Mouse (Mus musculus) neural tube, embryonic 12.5 days (tissue): ENCODE measurements around the gene Ndufa13. TPM values are rescaled to one million over a fixed set of nuclear protein-coding genes. Genes with fewer than 3 reads are reported as not detected.

ENCODE experiments used
- ATAC-seq: fragments of 200-750 bp; cut with Nextera tagmentation; 2 replicates; pipeline ENCODE4 v1.8.0; 2017; ENCODE audit warnings: low read depth, mild to moderate bottlenecking, moderate TSS enrichment, moderate library complexity; ENCODE audit not compliant: low FRiP score
- H3K27ac ChIP-seq: fragments of 300-500 bp; sonication (generic); 2 replicates; pipeline ENCODE4 v1.5.1; 2016
- H3K27me3 ChIP-seq: fragments of 300-500 bp; sonication (generic); replicated peaks from 2 replicates; pipeline ENCODE4 v1.6.1; 2016; ENCODE audit warnings: mild to moderate bottlenecking
- H3K36me3 ChIP-seq: fragments of 300-500 bp; sonication (generic); 2 replicates; pipeline ENCODE4 v1.6.1; 2016; ENCODE audit warnings: mild to moderate bottlenecking
- H3K4me1 ChIP-seq: fragments of 300-500 bp; sonication (generic); 2 replicates; pipeline ENCODE4 v1.6.1; 2016
- H3K4me2 ChIP-seq: fragments of 300-500 bp; sonication (generic); replicated peaks from 2 replicates; pipeline ENCODE4 v1.6.1; 2016; ENCODE audit warnings: mild to moderate bottlenecking
- H3K4me3 ChIP-seq: fragments of 300-500 bp; sonication (generic); 2 replicates; pipeline ENCODE4 v1.5.1; 2016
- H3K9ac ChIP-seq: fragments of 300-500 bp; sonication (generic); 2 replicates; pipeline ENCODE4 v1.6.1; 2016; ENCODE audit warnings: mild to moderate bottlenecking
- H3K9me3 ChIP-seq: fragments of 300-500 bp; sonication (generic); 2 replicates; pipeline ENCODE4 v1.6.1; 2016; ENCODE audit warnings: mild to moderate bottlenecking
- WGBS: fragments of 180-500 bp; shearing (Covaris S2); methylation state at CpG from one replicate; pipeline ENCODE4 v1.1.7; 2016; 5-methylcytosine and 5-hydroxymethylcytosine counted together
- polyA plus RNA-seq: library from polyadenylated mRNA; unstranded; fragments of >200 nt; fragmentation: Nextera tagmentation; extraction: Ambion mirVana; gene quantifications from 2 replicates; pipeline ENCODE4 v1.2.1, GENCODE M21; 2016

The Ndufa13 gene
- polyA plus RNA-seq, 1 experiment from 2014 or later: 162 TPM

DNA sequence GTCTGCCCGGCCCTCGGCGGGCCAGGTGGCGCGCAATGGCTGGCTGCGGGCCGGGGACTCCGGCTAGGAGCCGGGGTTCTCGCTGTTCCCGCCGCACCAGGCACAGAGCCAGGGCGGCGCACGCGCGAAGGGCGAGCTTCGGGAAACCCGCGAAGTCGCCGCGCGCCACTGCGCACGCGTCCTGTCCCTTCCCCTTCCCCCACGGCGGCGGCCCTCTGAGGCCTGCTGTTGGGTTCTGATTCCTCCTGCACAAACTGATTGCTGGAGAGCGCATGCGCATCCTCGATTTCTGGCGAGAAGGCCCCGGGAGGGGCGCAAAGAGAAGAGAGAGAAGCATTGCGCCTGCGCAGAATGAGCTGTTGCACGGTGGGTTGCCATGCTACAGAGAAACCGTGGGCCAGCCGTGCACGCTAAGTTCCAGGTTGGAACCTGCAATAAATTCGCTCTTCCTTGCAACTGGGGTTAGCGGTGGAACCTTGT is 745 bp upstream of the Ndufa13 start:
- under 1% methylated on average over 45 of the region's 45 CpGs for WGBS

DNA sequence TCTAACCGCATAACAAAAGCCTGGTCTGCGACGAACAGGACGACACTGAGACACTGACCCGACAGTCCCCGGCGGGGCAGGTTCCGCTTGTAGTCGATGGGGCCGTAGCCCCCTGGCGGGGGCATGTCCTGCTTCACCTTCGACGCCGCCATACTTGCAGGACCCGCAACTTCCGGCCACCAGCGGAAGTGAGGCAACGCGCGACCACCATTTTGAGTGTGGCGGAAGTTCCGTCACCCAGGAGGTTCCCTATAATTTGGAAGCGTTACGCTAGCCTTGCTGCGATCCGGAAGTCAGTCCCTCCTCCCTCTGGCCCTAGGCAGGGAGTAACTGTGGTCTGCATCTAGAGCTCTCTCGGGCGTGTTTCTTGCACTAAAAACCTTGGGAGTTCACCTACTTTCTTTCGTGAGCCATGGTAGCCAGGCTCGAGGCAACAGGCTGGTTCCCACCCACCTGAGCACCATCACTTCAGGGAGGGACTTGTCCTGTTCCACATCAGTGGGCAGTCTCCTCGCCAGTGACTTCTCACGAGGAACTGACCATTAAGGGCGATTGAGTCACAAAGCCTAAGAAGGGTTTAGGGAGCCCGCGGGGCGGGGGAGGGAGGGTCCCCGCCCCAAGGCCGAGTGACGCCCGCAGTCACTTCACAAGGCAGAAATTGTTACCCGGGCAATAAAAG is 735 bp downstream of the Ndufa13 start:
- Histone ChIP-seq H3K27me3 (no peaks in the 10 kb centered on the region), H3K9ac (peak overlapping the region; percentile 71), H3K9me3 (no peaks in the 10 kb centered on the region), H3K4me1 (peaks cover 41% of the 10 kb centered on the region), H3K36me3 (peaks cover 15% of the 10 kb centered on the region), H3K4me2 (peak overlapping the region; percentile 87), H3K27ac (peak overlapping the region; percentile 67), H3K4me3 (peak overlapping the region; percentile 62)
- ATAC-seq: peak; percentile 54
- 1% methylated on average over 41 of the region's 41 CpGs for WGBS

More for the DNA sequence above, 745 bp upstream of the Ndufa13 start:
- H3K9me3 ChIP-seq: no peaks in the 10 kb centered on the region
- no peaks in the 10 kb centered on the region for H3K27me3 ChIP-seq
- H3K36me3 ChIP-seq: peaks cover 16% of the 10 kb centered on the region
- H3K4me1 ChIP-seq: peaks cover 27% of the 10 kb centered on the region
- H3K27ac ChIP-seq: peak overlapping the region; percentile 59; the same call in 1 of the 2 replicates
- ATAC-seq: peak; percentile 91
- H3K9ac ChIP-seq: peak overlapping the region; percentile 71
- H3K4me3 ChIP-seq: peak overlapping the region; percentile 62
- H3K4me2 ChIP-seq: peak overlapping the region; percentile 87

DNA sequence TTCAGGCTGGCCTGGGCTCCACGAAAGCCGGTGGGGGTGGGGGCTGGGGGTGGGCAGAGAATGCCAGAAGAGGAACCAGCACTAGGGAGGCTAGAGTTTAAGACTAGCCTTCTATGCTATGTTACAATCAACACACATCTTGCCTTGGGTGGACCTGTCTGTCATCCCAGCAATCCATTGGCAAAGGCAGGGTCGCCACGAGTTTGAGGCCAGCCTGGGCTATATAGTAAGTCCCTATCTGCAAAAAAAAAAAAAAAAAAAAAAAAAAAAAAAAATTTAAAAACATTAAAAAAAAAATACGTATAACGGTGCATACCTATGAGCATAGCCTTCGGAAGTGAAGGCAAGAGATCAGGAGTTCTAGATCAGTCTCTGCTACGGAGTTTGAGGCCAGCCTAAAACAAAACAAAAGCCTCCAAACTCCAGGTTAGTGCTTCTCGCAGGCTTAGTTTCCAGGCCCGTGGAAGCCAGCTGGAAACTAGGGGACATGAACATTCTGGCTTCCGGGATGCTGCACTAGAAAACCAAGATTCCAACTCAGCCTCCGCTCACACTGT is 1.4 kb downstream of the Ndufa13 start:
- peak overlapping the region; percentile 62 for H3K4me3 ChIP-seq
- no peaks in the 10 kb centered on the region for H3K9me3 ChIP-seq
- H3K27ac ChIP-seq: peak overlapping the region; percentile 67; the same call in 1 of the 2 replicates
- H3K4me2 ChIP-seq: peak overlapping the region; percentile 87
- H3K27me3 ChIP-seq: no peaks in the 10 kb centered on the region
- WGBS: 21% methylated on average over 12 of the region's 12 CpGs
- H3K4me1 ChIP-seq: peaks cover 47% of the 10 kb centered on the region
- peaks cover 18% of the 10 kb centered on the region for H3K36me3 ChIP-seq
- ATAC-seq: no peak
- peak overlapping the region; percentile 68 for H3K9ac ChIP-seq

DNA sequence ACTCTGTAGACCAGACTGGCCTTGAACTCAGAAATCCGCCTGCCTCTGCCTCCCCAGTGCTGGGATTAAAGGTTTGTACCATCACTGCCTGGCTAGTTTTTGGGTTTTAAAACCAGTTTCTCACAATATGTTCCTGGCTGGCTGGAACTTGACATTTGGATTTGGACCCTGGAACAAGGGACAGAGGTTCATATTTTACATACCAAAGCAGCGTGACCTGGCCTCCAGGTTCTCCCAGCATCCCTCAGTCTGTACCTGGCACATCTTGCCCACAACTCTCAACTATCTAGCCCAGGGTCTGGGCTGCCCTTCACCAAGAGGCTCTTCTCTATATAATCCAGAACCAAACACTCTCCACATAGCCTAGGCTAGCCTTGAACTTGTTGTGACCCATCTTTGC is 2.5 kb downstream of the Ndufa13 start:
- no peak for ATAC-seq
- Histone ChIP-seq H3K27me3 (no peaks in the 10 kb centered on the region), H3K4me2 (peak overlapping the region; percentile 87; the same call in 1 of the 2 replicates), H3K9me3 (no peaks in the 10 kb centered on the region), H3K9ac (no peak overlapping the region), H3K27ac (no peak overlapping the region), H3K4me1 (peaks cover 55% of the 10 kb centered on the region), H3K4me3 (no peak overlapping the region), H3K36me3 (peaks cover 19% of the 10 kb centered on the region)
- WGBS: 95% methylated on average over 2 of the region's 2 CpGs

DNA sequence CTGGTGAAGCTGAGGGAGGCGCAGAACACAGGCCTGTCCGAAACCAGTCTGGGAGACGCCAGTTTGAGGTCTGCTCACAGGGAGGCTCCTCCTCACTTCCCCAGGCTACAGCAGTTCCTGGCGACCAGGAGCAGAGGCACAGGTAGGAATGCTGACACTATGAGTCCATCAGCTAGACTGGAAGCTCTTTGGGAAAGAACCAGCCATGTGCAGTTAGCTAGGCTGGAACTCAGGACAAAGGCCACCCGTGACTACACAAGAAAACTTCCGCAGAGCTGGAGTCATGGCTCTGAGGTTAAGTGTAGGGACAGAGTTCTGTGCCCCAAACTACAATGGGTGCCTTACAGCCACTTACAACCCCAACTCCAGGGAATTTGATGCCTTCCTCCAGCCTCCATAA is 4.5 kb downstream of the Ndufa13 start:
- Histone ChIP-seq H3K36me3 (peaks cover 31% of the 10 kb centered on the region), H3K9ac (no peak overlapping the region), H3K4me2 (no peak overlapping the region), H3K27ac (no peak overlapping the region), H3K4me1 (peaks cover 59% of the 10 kb centered on the region), H3K4me3 (no peak overlapping the region), H3K9me3 (no peaks in the 10 kb centered on the region), H3K27me3 (no peaks in the 10 kb centered on the region)
- ATAC-seq: no peak
- WGBS: 91% methylated on average over 6 of the region's 6 CpGs

DNA sequence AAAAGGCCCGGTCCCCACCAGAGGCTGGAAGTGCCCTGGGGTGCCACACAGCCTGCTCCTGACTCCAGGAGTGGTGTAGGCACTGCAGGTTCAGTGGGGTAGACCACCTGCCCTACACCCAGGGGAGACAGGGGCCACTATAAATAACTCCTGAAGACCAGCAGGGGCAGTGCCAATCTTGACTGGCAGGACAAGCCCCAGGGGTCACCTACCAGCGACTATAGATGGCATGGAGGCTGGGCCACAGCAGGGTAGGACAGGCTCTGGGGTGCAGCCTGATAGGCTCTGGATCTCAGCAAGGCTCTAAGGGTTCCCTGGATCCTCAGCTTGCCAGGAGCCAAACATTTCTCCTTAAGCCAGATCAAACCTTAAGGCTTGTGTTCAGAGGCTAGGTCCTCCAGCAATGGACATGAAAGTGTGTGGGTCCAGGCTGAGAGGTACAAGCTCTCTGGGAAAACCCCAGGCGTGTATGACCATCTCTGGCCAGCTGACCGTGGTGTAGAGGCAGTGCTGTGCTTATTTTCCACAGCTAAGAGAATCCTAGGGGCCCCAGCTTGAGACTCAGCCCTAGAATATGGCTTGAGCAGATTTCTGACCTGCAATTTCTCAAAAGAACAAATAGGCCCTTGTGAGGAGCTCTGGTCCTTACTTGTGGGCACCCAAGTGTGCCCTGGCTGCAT is 6.4 kb downstream of the Ndufa13 start:
- WGBS: 74% methylated on average over 4 of the region's 4 CpGs
- peaks cover 45% of the 10 kb centered on the region for H3K4me1 ChIP-seq
- H3K9me3 ChIP-seq: no peaks in the 10 kb centered on the region
- no peak overlapping the region for H3K4me3 ChIP-seq
- no peak overlapping the region for H3K27ac ChIP-seq
- H3K9ac ChIP-seq: no peak overlapping the region
- H3K27me3 ChIP-seq: no peaks in the 10 kb centered on the region; the same call in 1 of the 2 replicates
- ATAC-seq: no peak
- H3K36me3 ChIP-seq: peaks cover 34% of the 10 kb centered on the region
- H3K4me2 ChIP-seq: no peak overlapping the region

DNA sequence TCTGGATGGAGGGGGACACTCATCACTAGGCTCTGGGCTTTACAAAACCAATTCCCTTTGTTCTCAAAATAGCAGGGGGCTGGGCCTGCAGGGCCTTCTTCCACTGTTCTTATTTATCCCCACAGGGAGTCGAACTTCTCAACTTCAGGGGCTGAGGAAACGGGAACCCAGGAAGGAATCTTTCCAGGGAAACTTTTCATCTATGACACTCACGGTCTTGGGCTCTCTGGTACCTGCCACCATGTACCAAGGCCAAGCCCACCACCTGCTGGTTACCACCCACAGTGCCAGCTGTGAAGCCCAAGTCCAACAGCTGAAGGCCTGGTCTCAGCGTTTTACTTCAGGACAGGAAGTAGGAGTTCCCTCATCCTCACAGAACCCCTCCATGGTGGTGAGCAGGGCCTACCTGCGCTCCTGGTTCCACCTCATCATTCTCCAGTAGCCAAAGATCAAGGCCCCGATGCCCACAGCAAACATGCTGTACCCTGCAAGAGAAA is 7.5 kb downstream of the Ndufa13 start:
- H3K4me3 ChIP-seq: no peak overlapping the region
- WGBS: 50% methylated on average over 6 of the region's 6 CpGs
- H3K4me1 ChIP-seq: peaks cover 35% of the 10 kb centered on the region; the same call in 1 of the 2 replicates
- H3K36me3 ChIP-seq: peaks cover 34% of the 10 kb centered on the region
- H3K9ac ChIP-seq: no peak overlapping the region
- ATAC-seq: no peak
- H3K9me3 ChIP-seq: no peaks in the 10 kb centered on the region
- no peak overlapping the region for H3K4me2 ChIP-seq
- peaks cover 10% of the 10 kb centered on the region for H3K27me3 ChIP-seq
- H3K27ac ChIP-seq: no peak overlapping the region

DNA sequence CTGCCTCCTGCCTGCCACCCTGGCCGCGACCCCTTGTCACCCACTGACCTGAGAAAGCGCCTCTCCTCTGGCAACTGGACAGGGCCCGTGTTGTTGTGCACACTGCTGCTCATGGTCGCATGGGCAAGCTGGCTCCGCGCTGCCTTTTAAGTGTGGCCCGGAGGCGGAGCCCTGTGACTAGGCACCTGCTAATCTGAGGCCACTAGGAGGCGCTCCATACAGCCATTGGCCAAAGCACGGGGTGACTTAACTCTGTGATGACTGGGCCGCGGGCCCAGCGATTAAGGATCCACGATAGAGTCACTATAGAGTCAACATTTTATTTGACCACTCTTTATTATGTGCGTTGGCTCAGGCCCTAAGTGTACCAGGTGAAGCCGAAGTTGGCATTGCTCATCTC is 8.5 kb downstream of the Ndufa13 start:
- H3K36me3 ChIP-seq: peaks cover 34% of the 10 kb centered on the region
- H3K9ac ChIP-seq: no peak overlapping the region
- H3K27me3 ChIP-seq: peaks cover 20% of the 10 kb centered on the region
- H3K9me3 ChIP-seq: no peaks in the 10 kb centered on the region
- no peak overlapping the region for H3K4me3 ChIP-seq
- H3K4me2 ChIP-seq: no peak overlapping the region
- 37% methylated on average over 17 of the region's 17 CpGs for WGBS
- H3K27ac ChIP-seq: no peak overlapping the region
- ATAC-seq: no peak
- peaks cover 41% of the 10 kb centered on the region for H3K4me1 ChIP-seq

DNA sequence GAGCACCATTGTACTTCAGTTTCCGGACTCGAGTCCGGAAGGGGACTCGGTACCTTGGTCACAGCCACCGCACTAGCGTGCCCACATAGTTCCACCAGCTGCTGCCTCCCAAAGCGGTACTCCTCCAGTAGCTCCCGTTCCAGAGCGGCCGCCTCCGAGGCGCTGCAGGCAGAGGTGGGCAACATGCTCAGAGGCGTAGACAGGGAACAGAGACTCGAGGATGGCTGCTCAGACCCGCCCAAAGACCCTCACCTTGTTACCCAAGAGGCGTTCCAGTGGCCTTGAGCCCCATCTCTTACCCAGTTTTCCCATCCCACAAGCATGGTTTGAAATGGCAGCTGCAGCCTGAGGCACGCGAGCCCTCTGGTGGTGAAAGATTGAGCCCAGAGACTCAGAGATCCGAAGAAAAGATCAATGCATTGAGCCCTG is 11.5 kb downstream of the Ndufa13 start:
- H3K27ac ChIP-seq: no peak overlapping the region
- no peak overlapping the region for H3K9ac ChIP-seq
- no peak overlapping the region for H3K4me3 ChIP-seq
- no peaks in the 10 kb centered on the region for H3K9me3 ChIP-seq
- H3K27me3 ChIP-seq: peaks cover 50% of the 10 kb centered on the region
- WGBS: 44% methylated on average over 19 of the region's 19 CpGs
- no peak for ATAC-seq
- H3K36me3 ChIP-seq: peaks cover 16% of the 10 kb centered on the region
- H3K4me2 ChIP-seq: 0 out of 2 replicates have a peak overlapping the region, but pooled peaks have one; percentile 10
- peaks cover 40% of the 10 kb centered on the region for H3K4me1 ChIP-seq

DNA sequence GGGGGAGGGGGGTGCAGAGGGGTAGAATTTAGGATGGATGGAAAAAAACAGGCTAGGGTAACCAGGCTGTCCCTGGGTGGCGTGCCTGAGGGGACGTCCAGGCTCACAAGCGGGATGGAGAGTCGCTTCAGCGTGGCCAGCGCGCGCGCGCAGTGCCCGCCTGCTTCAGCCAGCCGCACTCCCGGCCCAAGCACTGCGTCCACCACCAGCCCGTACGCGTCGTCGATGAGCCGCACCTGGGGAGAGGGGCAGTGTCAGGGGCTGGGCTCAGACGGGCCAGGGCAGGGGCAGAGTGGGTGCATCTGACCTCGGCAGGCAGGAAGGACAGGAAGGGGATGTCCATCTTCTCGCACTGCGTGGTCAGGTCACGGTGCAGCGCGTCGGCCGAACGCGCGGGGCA is 13.5 kb downstream of the Ndufa13 start:
- peaks cover 70% of the 10 kb centered on the region for H3K27me3 ChIP-seq
- H3K4me3 ChIP-seq: peak overlapping the region; percentile 9; the same call in 1 of the 2 replicates
- H3K9ac ChIP-seq: no peak overlapping the region
- H3K27ac ChIP-seq: no peak overlapping the region
- H3K9me3 ChIP-seq: no peaks in the 10 kb centered on the region
- 0 out of 2 replicates have a peak, but pooled peaks have one; percentile 10 for ATAC-seq
- peaks cover 28% of the 10 kb centered on the region for H3K4me1 ChIP-seq
- peaks cover 12% of the 10 kb centered on the region for H3K36me3 ChIP-seq
- WGBS: 5% methylated on average over 32 of the region's 32 CpGs
- H3K4me2 ChIP-seq: peak overlapping the region; percentile 50

DNA sequence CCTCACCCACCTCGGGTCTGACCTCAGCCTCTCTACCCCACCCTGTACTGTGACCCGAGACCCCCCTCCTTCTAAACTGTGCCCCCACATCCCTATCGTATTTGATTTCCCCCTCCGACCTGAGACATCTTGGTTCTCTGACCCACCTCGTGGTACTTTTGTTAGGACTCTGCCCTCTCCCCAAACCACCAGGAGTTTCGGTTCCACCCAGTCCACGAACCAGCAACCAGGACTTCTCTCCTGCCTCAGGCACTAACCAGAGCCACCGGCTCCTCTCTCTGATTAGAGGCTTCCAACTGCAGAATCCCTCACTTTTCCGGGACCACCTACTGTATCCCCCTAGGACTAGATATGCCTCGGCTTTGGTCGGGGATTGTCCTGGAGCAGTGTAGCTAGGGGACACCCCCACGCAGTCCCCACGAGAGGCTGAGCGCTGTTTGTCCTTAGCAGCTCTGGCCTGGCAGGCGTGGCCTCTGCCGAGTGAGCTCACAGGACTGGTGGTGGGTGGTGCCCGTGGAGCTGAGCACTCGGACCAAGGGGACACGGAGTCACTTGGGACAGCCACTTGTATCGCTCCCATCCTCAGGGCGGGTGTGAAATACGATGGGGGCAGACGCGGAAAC is 14.0 kb downstream of the Ndufa13 start:
- no peak overlapping the region for H3K27ac ChIP-seq
- H3K9ac ChIP-seq: no peak overlapping the region
- H3K27me3 ChIP-seq: peaks cover 75% of the 10 kb centered on the region
- WGBS: 9% methylated on average over 24 of the region's 24 CpGs
- peak overlapping the region; percentile 50 for H3K4me2 ChIP-seq
- H3K36me3 ChIP-seq: peaks cover 6% of the 10 kb centered on the region
- no peaks in the 10 kb centered on the region for H3K9me3 ChIP-seq
- no peak; the same call in 1 of the 2 replicates for ATAC-seq
- H3K4me3 ChIP-seq: 0 out of 2 replicates have a peak overlapping the region, but pooled peaks have one; percentile 22
- peaks cover 28% of the 10 kb centered on the region for H3K4me1 ChIP-seq
